Mouse (Mus musculus) MEL (cell line): ENCODE measurements at regions not wholly inside any gene's neighbourhood (a gene's known extent, or its start where the extent isn't known, plus 50 kb on each side); places are given as distances from the start of the nearest gene placed in this dataset.

Source experiments
- DNase-seq: peaks from one replicate; pipeline ENCODE4 v3.0.0; 2011; ENCODE audit warnings: low read depth, low spot score
- H3K27ac ChIP-seq: 2 replicates; pipeline ENCODE4 v1.5.1; 2012; ENCODE audit warnings: low read depth, mild to moderate bottlenecking, control low read depth, low read length, moderate library complexity; ENCODE audit not compliant: control insufficient read depth
- H3K27me3 ChIP-seq, 2 experiments: fragments of 150-350 bp in 1 of 2; sonication (generic) in 1 of 2; 2 replicates each; pipeline ENCODE4 v1.6.1; 2012; ENCODE audit warnings: low read length in 2 of 2, mild to moderate bottlenecking in 2 of 2, improper control_type of control experiment in 1 of 2, moderate library complexity in 1 of 2; ENCODE audit not compliant: insufficient read depth in 2 of 2, control insufficient read depth in 1 of 2
- H3K36me3 ChIP-seq, 2 experiments: 2 replicates each; pipeline ENCODE4 v1.6.1; 2012 to 2014; ENCODE audit warnings: low read length in 2 of 2, improper control_type of control experiment in 1 of 2, inconsistent platforms in 1 of 2, mild to moderate bottlenecking in 1 of 2; ENCODE audit not compliant: insufficient read depth in 2 of 2, control insufficient read depth in 1 of 2
- H3K4me1 ChIP-seq, 2 experiments: fragments of 150-350 bp in 1 of 2; sonication (generic) in 1 of 2; 2 replicates each; pipeline ENCODE4 v1.6.1; 2012; ENCODE audit warnings: low read length in 2 of 2, improper control_type of control experiment in 1 of 2, mild to moderate bottlenecking in 1 of 2; ENCODE audit not compliant: insufficient read depth in 2 of 2, control insufficient read depth in 1 of 2
- H3K4me3 ChIP-seq, 2 experiments: fragments of 150-350 bp in 1 of 2; sonication (generic) in 1 of 2; 2 replicates each; pipeline ENCODE4 v1.5.1; 2012; ENCODE audit warnings: low read depth in 2 of 2, low read length in 2 of 2, mild to moderate bottlenecking in 2 of 2, moderate library complexity in 2 of 2, control low read depth in 1 of 2, improper control_type of control experiment in 1 of 2; ENCODE audit not compliant: control insufficient read depth in 1 of 2, insufficient read depth in 1 of 2
- H3K79me2 ChIP-seq: 2 replicates; pipeline ENCODE4 v1.6.1; 2012; ENCODE audit warnings: mild to moderate bottlenecking, low read length, moderate library complexity; ENCODE audit not compliant: control insufficient read depth, poor library complexity, insufficient read depth
- H3K9ac ChIP-seq: 2 replicates; pipeline ENCODE4 v1.6.1; 2012; ENCODE audit warnings: low read depth, mild to moderate bottlenecking, control low read depth, low read length, moderate library complexity; ENCODE audit not compliant: control insufficient read depth, poor library complexity, severe bottlenecking
- H3K9me3 ChIP-seq: fragments of 150-350 bp; sonication (generic); replicated peaks from 2 replicates; pipeline ENCODE4 v1.6.1; 2012; ENCODE audit warnings: mild to moderate bottlenecking, low read length, improper control_type of control experiment, moderate library complexity; ENCODE audit not compliant: insufficient read depth
- BHLHE40 ChIP-seq: IDR thresholded peaks from 2 replicates; pipeline ENCODE4 v1.6.1; 2012; ENCODE audit warnings: low read depth, mild to moderate bottlenecking, inconsistent platforms, low read length, improper control_type of control experiment, borderline replicate concordance
- CHD1 ChIP-seq: IDR thresholded peaks from 2 replicates; pipeline ENCODE4 v1.6.1; 2012; ENCODE audit warnings: low read depth, mild to moderate bottlenecking, inconsistent platforms, low read length, improper control_type of control experiment
- CHD2 ChIP-seq: IDR thresholded peaks from 2 replicates; pipeline ENCODE4 v1.6.1; 2011; ENCODE audit warnings: low read length, improper control_type of control experiment
- EP300 ChIP-seq, 2 experiments: IDR thresholded peaks; 2 replicates each; pipeline ENCODE4 v1.6.1; 2011; ENCODE audit warnings: improper control_type of control experiment in 2 of 2, low read length in 2 of 2, low read depth in 1 of 2, mild to moderate bottlenecking in 1 of 2
- ETS1 ChIP-seq: IDR thresholded peaks from 2 replicates; pipeline ENCODE4 v1.6.1; 2012; ENCODE audit warnings: low read depth, mild to moderate bottlenecking, inconsistent platforms, low read length, improper control_type of control experiment, moderate library complexity
- GABPA ChIP-seq: IDR thresholded peaks from 2 replicates; pipeline ENCODE4 v1.6.1; 2012; ENCODE audit warnings: low read depth, mild to moderate bottlenecking, inconsistent platforms, low read length, improper control_type of control experiment, moderate library complexity
- MAX ChIP-seq: IDR thresholded peaks from 2 replicates; pipeline ENCODE4 v1.6.1; 2011; ENCODE audit warnings: low read length, improper control_type of control experiment
- MAZ ChIP-seq: IDR thresholded peaks from 2 replicates; pipeline ENCODE4 v1.6.1; 2012; ENCODE audit warnings: low read depth, mild to moderate bottlenecking, inconsistent platforms, low read length, improper control_type of control experiment
- MEF2A ChIP-seq: IDR thresholded peaks from 2 replicates; pipeline ENCODE4 v1.6.1; 2014; ENCODE audit warnings: low read depth, mild to moderate bottlenecking, inconsistent platforms, low read length, improper control_type of control experiment; ENCODE audit not compliant: poor library complexity, insufficient replicate concordance, severe bottlenecking; ENCODE audit errors: extremely low read depth
- MXI1 ChIP-seq: IDR thresholded peaks from 2 replicates; pipeline ENCODE4 v1.6.1; 2011; ENCODE audit warnings: mild to moderate bottlenecking, low read depth, low read length, improper control_type of control experiment
- MYB ChIP-seq: IDR thresholded peaks from 2 replicates; pipeline ENCODE4 v1.6.1; 2011; ENCODE audit warnings: mild to moderate bottlenecking, low read depth, low read length, improper control_type of control experiment
- MYC ChIP-seq: IDR thresholded peaks from 2 replicates; pipeline ENCODE4 v1.6.1; 2011; ENCODE audit warnings: low read depth, mild to moderate bottlenecking, low read length, improper control_type of control experiment, moderate library complexity
- POLR2A ChIP-seq, 2 experiments: IDR thresholded peaks; 2 replicates each; pipeline ENCODE4 v1.6.1; 2011 to 2012; ENCODE audit warnings: low read length in 2 of 2, mild to moderate bottlenecking in 2 of 2, control low read depth in 1 of 2, improper control_type of control experiment in 1 of 2, low read depth in 1 of 2, moderate library complexity in 1 of 2; ENCODE audit not compliant: control insufficient read depth in 1 of 2, insufficient read depth in 1 of 2, poor library complexity in 1 of 2
- POLR2AphosphoS2 ChIP-seq: IDR thresholded peaks from 2 replicates; pipeline ENCODE4 v1.6.1; 2011; ENCODE audit warnings: low read length, improper control_type of control experiment
- POLR2AphosphoS5 ChIP-seq: IDR thresholded peaks from 2 replicates; pipeline ENCODE4 v1.6.1; 2012; ENCODE audit warnings: low read depth, borderline replicate concordance, mild to moderate bottlenecking, inconsistent platforms, low read length, moderate library complexity, mixed read lengths
- RAD21 ChIP-seq: IDR thresholded peaks from 2 replicates; pipeline ENCODE4 v1.6.1; 2011; ENCODE audit warnings: mild to moderate bottlenecking, low read depth, low read length, improper control_type of control experiment
- RCOR1 ChIP-seq: IDR thresholded peaks from 2 replicates; pipeline ENCODE4 v1.6.1; 2012; ENCODE audit warnings: low read depth, mild to moderate bottlenecking, inconsistent platforms, low read length, improper control_type of control experiment
- SIN3A ChIP-seq: IDR thresholded peaks from 2 replicates; pipeline ENCODE4 v1.6.1; 2012; ENCODE audit warnings: low read length, improper control_type of control experiment, inconsistent platforms
- USF2 ChIP-seq, 2 experiments: IDR thresholded peaks; 2 replicates each; pipeline ENCODE4 v1.6.1; 2011 to 2012; ENCODE audit warnings: improper control_type of control experiment in 2 of 2, low read length in 2 of 2, borderline replicate concordance in 1 of 2, inconsistent platforms in 1 of 2, low read depth in 1 of 2, mild to moderate bottlenecking in 1 of 2; ENCODE audit not compliant: insufficient read depth in 1 of 2
- ZMIZ1 ChIP-seq: IDR thresholded peaks from 2 replicates; pipeline ENCODE4 v1.6.1; 2012; ENCODE audit warnings: low read depth, mild to moderate bottlenecking, inconsistent platforms, low read length, improper control_type of control experiment, moderate library complexity
- ZNF384 ChIP-seq: IDR thresholded peaks from 2 replicates; pipeline ENCODE4 v1.6.1; 2012; ENCODE audit warnings: low read depth, mild to moderate bottlenecking, inconsistent platforms, low read length, improper control_type of control experiment

- no peak for TF ChIP-seq ZMIZ1
Measured at GRCm38 (mm10) chr6:24310675-24311074, 142.8 kb upstream of the Slc13a1 start (continued).

DNA sequence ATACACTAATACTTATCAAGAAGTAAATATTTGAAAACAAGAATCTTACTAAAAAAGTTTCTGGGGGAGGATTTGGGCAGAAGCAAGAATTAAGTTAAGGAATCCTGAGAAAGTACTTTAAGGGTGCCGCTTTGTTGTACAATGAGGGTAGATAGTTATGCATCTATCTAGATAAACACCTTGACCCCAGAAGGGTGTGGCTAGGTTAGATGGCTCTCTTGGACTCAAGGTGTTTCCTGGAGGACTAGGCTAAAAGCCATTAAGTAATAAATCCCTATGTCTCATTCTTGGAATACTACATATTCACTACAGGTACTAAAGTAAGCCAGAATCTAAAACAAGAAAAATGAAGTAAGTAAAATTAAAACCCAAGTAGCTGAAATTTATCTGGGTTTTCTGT lies 141.9 kb upstream of the Slc13a1 start:
- H3K4me3 ChIP-seq: no peak overlapping the region
- no peak for DNase-seq
- H3K4me1 ChIP-seq: no peaks in the 10 kb centered on the region
- TF ChIP-seq MYC: no peak
- TF ChIP-seq CHD1: no peak
- no peak for TF ChIP-seq GABPA
- TF ChIP-seq MEF2A: no peak
- TF ChIP-seq ZMIZ1: no peak
- TF ChIP-seq USF2 (IDR thresholded peaks at IDR 0.05; ENCODE audit: borderline replicate concordance in 1 of 2, insufficient read depth in 1 of 2, low read depth in 1 of 2, low read length in 2 of 2): no peak
- TF ChIP-seq RCOR1: no peak
- H3K79me2 ChIP-seq: no peaks in the 10 kb centered on the region
- no peaks in the 10 kb centered on the region for H3K27me3 ChIP-seq
- no peak overlapping the region for H3K27ac ChIP-seq
- H3K9me3 ChIP-seq: no peaks in the 10 kb centered on the region
- H3K36me3 ChIP-seq: no peaks in the 10 kb centered on the region
- H3K9ac ChIP-seq: no peak overlapping the region

DNA sequence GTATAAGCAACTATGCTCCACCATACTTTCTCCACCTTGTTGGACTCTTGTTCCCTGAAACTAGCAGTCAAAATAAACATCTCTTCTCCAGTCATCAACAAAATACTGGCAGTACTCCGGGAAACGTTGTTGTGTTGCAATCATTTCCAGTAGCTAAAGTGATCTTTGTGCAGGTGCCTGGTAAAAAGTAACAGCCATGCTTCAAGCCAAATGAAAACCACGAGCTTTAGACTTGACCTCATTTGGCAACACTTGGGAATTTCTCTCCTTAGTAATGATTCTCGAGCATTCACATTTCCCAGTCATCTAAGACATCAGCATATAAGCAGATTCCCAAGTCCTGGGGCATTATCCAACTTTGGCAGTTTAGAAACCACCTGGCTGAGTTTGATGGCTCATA lies 133.8 kb upstream of the Slc13a1 start:
- Histone ChIP-seq H3K9ac (no peak overlapping the region), H3K27me3 (no peaks in the 10 kb centered on the region), H3K9me3 (no peaks in the 10 kb centered on the region)
- no peak for DNase-seq
- TF ChIP-seq BHLHE40: no peak
- TF ChIP-seq POLR2AphosphoS5: no peak
- no peak for TF ChIP-seq EP300 (IDR thresholded peaks at IDR 0.05; ENCODE audit: low read depth in 1 of 2, low read length in 2 of 2)
- TF ChIP-seq RAD21: no peak
- TF ChIP-seq MAZ: no peak
- TF ChIP-seq POLR2A (IDR thresholded peaks at IDR 0.05; ENCODE audit: control insufficient read depth in 1 of 2, insufficient read depth in 1 of 2, low read depth in 1 of 2, low read length in 2 of 2, poor library complexity in 1 of 2): no peak
- TF ChIP-seq MXI1: no peak
- TF ChIP-seq ZNF384: no peak
- no peak for TF ChIP-seq POLR2AphosphoS2
- no peak for TF ChIP-seq SIN3A
- TF ChIP-seq MYB: no peak
- TF ChIP-seq MAX: no peak
- no peak for TF ChIP-seq CHD1
- no peak for TF ChIP-seq CHD2
- TF ChIP-seq ETS1: no peak
- TF ChIP-seq, all 39 proteins: peak for 0
- no peaks in the 10 kb centered on the region for H3K79me2 ChIP-seq
- H3K4me3 ChIP-seq: no peak overlapping the region
- no peak overlapping the region for H3K27ac ChIP-seq
- H3K36me3 ChIP-seq: no peaks in the 10 kb centered on the region
- H3K4me1 ChIP-seq: no peaks in the 10 kb centered on the region
